8 mouse cellular contexts compared by ENCODE assay signal in genomic region chr10:63244055-63244671, GRCm38 (mm10). TPM values are rescaled to one million over a fixed set of nuclear protein-coding genes. Genes with fewer than 3 reads are reported as not detected.
DNase-seq lines count a peak whose midpoint lies in the region; ATAC-seq and TF ChIP-seq lines count a peak whose summit lies in the region.

No protein-coding gene starts in this region.

- H3K4me3 ChIP-seq in heart, embryonic 15.5 days = peak overlapping the region; percentile 94
- peak overlapping the region; percentile 81 for H3K4me3 ChIP-seq in ES-Bruce4 (ENCODE audit: low read depth, low read length)
- H3K4me3 ChIP-seq in embryonic facial prominence, embryonic 11.5 days (ENCODE audit: low read depth, low read length) = peak overlapping the region; percentile 92
- peak overlapping the region; percentile 94 for H3K4me3 ChIP-seq in midbrain, embryonic 12.5 days

- 0% methylated on average over 41 of the region's 41 CpGs for WGBS in heart, embryonic 15.5 days
- WGBS in embryonic facial prominence, embryonic 11.5 days = under 1% methylated on average over 37 of the region's 41 CpGs
- under 1% methylated on average over 41 of the region's 41 CpGs for WGBS in midbrain, embryonic 12.5 days

- peak overlapping the region; percentile 64 for H3K4me2 ChIP-seq in heart, embryonic 15.5 days
- H3K4me2 ChIP-seq in embryonic facial prominence, embryonic 11.5 days (ENCODE audit: low read depth, low read length) = peak overlapping the region; percentile 53
- peak overlapping the region; percentile 63 for H3K4me2 ChIP-seq in midbrain, embryonic 12.5 days (replicated peaks)

- peak; percentile 69 for ATAC-seq in heart, embryonic 15.5 days (replicated peaks; ENCODE audit: insufficient number of reproducible peaks, insufficient read depth, low FRiP score, low read depth)
- peak; percentile 83 for ATAC-seq in embryonic facial prominence, embryonic 11.5 days (replicated peaks; ENCODE audit: insufficient number of reproducible peaks, low FRiP score, low TSS enrichment, low read depth)
- ATAC-seq in midbrain, embryonic 12.5 days (ENCODE audit: low FRiP score, low read depth) = peak; percentile 89

- DNase-seq in heart, postnatal 14 days = no peak
- DNase-seq in embryonic facial prominence, embryonic 11.5 days (ENCODE audit: low spot score) = peak; percentile 40
- peak; percentile 3 for DNase-seq in hindlimb bud, embryonic 11.5 days (ENCODE audit: extremely low spot score, low read depth, low spot score)
- no peak for DNase-seq in gastrocnemius, postnatal 36 days
- DNase-seq in urinary bladder, postnatal 14 days (ENCODE audit: low spot score) = no peak

- TF ChIP-seq POLR2A in ES-Bruce4 (IDR thresholded peaks at IDR 0.05; ENCODE audit: insufficient read depth, low read length) = no peak

- H3K36me3 ChIP-seq in heart, embryonic 15.5 days = no peaks in the 10 kb centered on the region; the same call in 1 of the 2 replicates
- H3K36me3 ChIP-seq in ES-Bruce4 (ENCODE audit: control insufficient read depth, insufficient read depth, low read length, poor library complexity, severe bottlenecking) = peaks cover 17% of the 10 kb centered on the region
- H3K36me3 ChIP-seq in embryonic facial prominence, embryonic 11.5 days (replicated peaks; ENCODE audit: control insufficient read depth, insufficient read depth, low read depth, low read length) = no peaks in the 10 kb centered on the region
- H3K36me3 ChIP-seq in midbrain, embryonic 12.5 days = no peaks in the 10 kb centered on the region

- H3K27me3 ChIP-seq in heart, embryonic 15.5 days = no peaks in the 10 kb centered on the region
- H3K27me3 ChIP-seq in ES-Bruce4 (ENCODE audit: control insufficient read depth, insufficient read depth, low read length, poor library complexity, severe bottlenecking) = no peaks in the 10 kb centered on the region
- H3K27me3 ChIP-seq in embryonic facial prominence, embryonic 11.5 days (ENCODE audit: control insufficient read depth, insufficient read depth, low read length) = no peaks in the 10 kb centered on the region
- no peaks in the 10 kb centered on the region for H3K27me3 ChIP-seq in midbrain, embryonic 12.5 days

- no peaks in the 10 kb centered on the region for H3K9me3 ChIP-seq in heart, embryonic 15.5 days (replicated peaks)
- H3K9me3 ChIP-seq in ES-Bruce4 (replicated peaks; ENCODE audit: control insufficient read depth, insufficient read depth, low read length, poor library complexity, severe bottlenecking) = no peaks in the 10 kb centered on the region
- no peaks in the 10 kb centered on the region for H3K9me3 ChIP-seq in embryonic facial prominence, embryonic 11.5 days (replicated peaks; ENCODE audit: control insufficient read depth, low read length)
- no peaks in the 10 kb centered on the region for H3K9me3 ChIP-seq in midbrain, embryonic 12.5 days

- H3K4me1 ChIP-seq in heart, embryonic 15.5 days (replicated peaks) = peaks cover 10% of the 10 kb centered on the region
- H3K4me1 ChIP-seq in ES-Bruce4 (ENCODE audit: control insufficient read depth, insufficient read depth, low read length) = peaks cover 1% of the 10 kb centered on the region
- no peaks in the 10 kb centered on the region for H3K4me1 ChIP-seq in embryonic facial prominence, embryonic 11.5 days (ENCODE audit: control insufficient read depth, insufficient read depth, low read length)
- peaks cover 17% of the 10 kb centered on the region for H3K4me1 ChIP-seq in midbrain, embryonic 12.5 days

- intact Hi-C loops in heart, postnatal 14 days (cut with DNase I) = loop anchor here (5.0 kb wide), 1 partner anchor 222 kb away; the partner anchor contains the start of genes Hnrnph3 and Pbld2
- intact Hi-C loops in gastrocnemius, postnatal 36 days (cut with DNase I) = loop anchor here (5.0 to 10.0 kb wide), 2 partner anchors 42 to 89 kb away; partner anchors contain the start of gene Mypn

- H3K9ac ChIP-seq in heart, embryonic 15.5 days = peak overlapping the region; percentile 93
- peak overlapping the region; percentile 91 for H3K9ac ChIP-seq in ES-Bruce4 (ENCODE audit: low read depth, poor library complexity, severe bottlenecking)
- peak overlapping the region; percentile 96 for H3K9ac ChIP-seq in embryonic facial prominence, embryonic 11.5 days (replicated peaks; ENCODE audit: low read length)
- H3K9ac ChIP-seq in midbrain, embryonic 12.5 days (replicated peaks) = peak overlapping the region; percentile 95

- TF ChIP-seq CTCF in ES-Bruce4 (IDR thresholded peaks at IDR 0.05; ENCODE audit: low read depth, low read length) = no peak

- no peak for TF ChIP-seq EP300 in ES-Bruce4 (IDR thresholded peaks at IDR 0.05; ENCODE audit: insufficient read depth, low read depth, low read length)

- H3K27ac ChIP-seq in heart, embryonic 15.5 days = peak overlapping the region; percentile 98
- H3K27ac ChIP-seq in ES-Bruce4 (ENCODE audit: insufficient read depth, low read length) = peak overlapping the region; percentile 47
- peak overlapping the region; percentile 96 for H3K27ac ChIP-seq in embryonic facial prominence, embryonic 11.5 days (replicated peaks; ENCODE audit: low read depth, low read length)
- H3K27ac ChIP-seq in midbrain, embryonic 12.5 days (replicated peaks) = peak overlapping the region; percentile 96

RNA-seq across cellular contexts. Expression of gene Herc4, which starts 0.6 kb away (rescaled TPM):
- polyA plus RNA-seq in heart, embryonic 15.5 days (2015; fragmentation: Nextera tagmentation; extraction: Ambion mirVana) = 30.3 and 31.1 TPM in 2 replicates
- 10 to 100 TPM; 36.9 to 38.8 TPM for total RNA-seq in heart, postnatal 14 days (2021)
- 123 and 139 TPM in 2 replicates for polyA plus RNA-seq in ES-Bruce4 (2011; ENCODE audit: insufficient read depth, insufficient read length, low read depth, missing spikeins)
- 53.4 and 57.9 TPM in 2 replicates for polyA plus RNA-seq in embryonic facial prominence, embryonic 11.5 days (2014; fragmentation: Nextera tagmentation; extraction: Ambion mirVana)
- polyA plus RNA-seq in midbrain, embryonic 12.5 days (2016; fragmentation: Nextera tagmentation; extraction: Ambion mirVana) = 43.5 and 45.2 TPM in 2 replicates
- total RNA-seq in gastrocnemius, postnatal 36 days (2021) = 10 to 100 TPM; 18.7 to 21.8 TPM

RNA-seq across cellular contexts. Expression of gene Mypn, which starts 40.4 kb away (rescaled TPM):
- polyA plus RNA-seq in heart, embryonic 15.5 days (2015; fragmentation: Nextera tagmentation; extraction: Ambion mirVana) = 8.7 and 9.9 TPM in 2 replicates
- 10 to 100 TPM; 82.5 to 90.9 TPM for total RNA-seq in heart, postnatal 14 days (2021)
- polyA plus RNA-seq in ES-Bruce4 (2011; ENCODE audit: insufficient read depth, insufficient read length, low read depth, missing spikeins) = 0.66 and 0.81 TPM in 2 replicates
- 0.45 TPM in 1 of 2 replicates, not detected in the other for polyA plus RNA-seq in embryonic facial prominence, embryonic 11.5 days (2014; fragmentation: Nextera tagmentation; extraction: Ambion mirVana)
- polyA plus RNA-seq in midbrain, embryonic 12.5 days (2016; fragmentation: Nextera tagmentation; extraction: Ambion mirVana) = 0.08 and 0.13 TPM in 2 replicates
- 100 to 1,000 TPM; 252 to 293 TPM for total RNA-seq in gastrocnemius, postnatal 36 days (2021)

Comparison
In these comparisons a context has a peak if more than half of its experiments do, and no peak if none do; other contexts are left out.
1. H3K27ac ChIP-seq: peak in every context shown above with its lines; median percentile 98 in heart, embryonic 15.5 days; 96 in embryonic facial prominence, embryonic 11.5 days; 96 in midbrain, embryonic 12.5 days; 47 in ES-Bruce4.
2. DNase-seq: peak in embryonic facial prominence, embryonic 11.5 days (single experiment) and hindlimb bud, embryonic 11.5 days (single experiment); none in heart, postnatal 14 days (0 of 2), gastrocnemius, postnatal 36 days (0 of 2) and urinary bladder, postnatal 14 days (single experiment).
3. Peak in every context shown above with its lines, with median percentiles within 50 percentile points of each other: ATAC-seq, H3K4me2 ChIP-seq, H3K4me3 ChIP-seq and H3K9ac ChIP-seq.